Mouse (Mus musculus) embryonic facial prominence, embryonic 10.5 days (tissue): ENCODE measurements around the gene Ift81. TPM values are rescaled to one million over a fixed set of nuclear protein-coding genes. Genes with fewer than 3 reads are reported as not detected.

ENCODE experiments used
- DNase-seq: peaks from one replicate; pipeline ENCODE4 v3.0.0-alpha.2; 2017; ENCODE audit warnings: low spot score
- H3K27ac ChIP-seq: fragments of 300-500 bp; sonication (generic); replicated peaks from 2 replicates; pipeline ENCODE4 v1.5.1; 2016; ENCODE audit warnings: mild to moderate bottlenecking
- H3K27me3 ChIP-seq: fragments of 300-500 bp; sonication (generic); replicated peaks from 2 replicates; pipeline ENCODE4 v1.6.1; 2016; ENCODE audit warnings: low read depth, mild to moderate bottlenecking; ENCODE audit not compliant: poor library complexity, severe bottlenecking
- H3K36me3 ChIP-seq: fragments of 300-500 bp; sonication (generic); replicated peaks from 2 replicates; pipeline ENCODE4 v1.6.1; 2016; ENCODE audit warnings: mild to moderate bottlenecking, moderate library complexity
- H3K4me1 ChIP-seq: fragments of 300-500 bp; sonication (generic); 2 replicates; pipeline ENCODE4 v1.6.1; 2016
- H3K4me3 ChIP-seq: fragments of 300-500 bp; sonication (generic); 2 replicates; pipeline ENCODE4 v1.5.1; 2016; ENCODE audit warnings: mild to moderate bottlenecking, moderate library complexity
- H3K9me3 ChIP-seq: fragments of 300-500 bp; sonication (generic); 2 replicates; pipeline ENCODE4 v1.6.1; 2016; ENCODE audit warnings: mild to moderate bottlenecking
- WGBS: fragments of 180-500 bp; shearing (Covaris S2); methylation state at CpG from one replicate; pipeline ENCODE4 v1.1.7; 2016; 5-methylcytosine and 5-hydroxymethylcytosine counted together
- polyA plus RNA-seq: library from polyadenylated mRNA; unstranded; fragments of >200 nt; fragmentation: Nextera tagmentation; extraction: Ambion mirVana; gene quantifications from 2 replicates; pipeline ENCODE4 v1.2.1, GENCODE M21; 2016

Ift81 gene
- polyA plus RNA-seq, 1 experiment from 2014 or later: 50.2 TPM

- Histone ChIP-seq H3K4me1 (no peaks in the 10 kb centered on the region), H3K27ac (no peak overlapping the region), H3K4me3 (no peak overlapping the region), H3K27me3 (no peaks in the 10 kb centered on the region), H3K9me3 (no peaks in the 10 kb centered on the region), H3K36me3 (peaks cover 75% of the 10 kb centered on the region)
- 80% methylated on average over 8 of the region's 8 CpGs for WGBS
- DNase-seq: no peak
Observed at GRCm38 (mm10) chr5:122566626-122567025, 47.7 kb downstream of the Ift81 start.

DNA sequence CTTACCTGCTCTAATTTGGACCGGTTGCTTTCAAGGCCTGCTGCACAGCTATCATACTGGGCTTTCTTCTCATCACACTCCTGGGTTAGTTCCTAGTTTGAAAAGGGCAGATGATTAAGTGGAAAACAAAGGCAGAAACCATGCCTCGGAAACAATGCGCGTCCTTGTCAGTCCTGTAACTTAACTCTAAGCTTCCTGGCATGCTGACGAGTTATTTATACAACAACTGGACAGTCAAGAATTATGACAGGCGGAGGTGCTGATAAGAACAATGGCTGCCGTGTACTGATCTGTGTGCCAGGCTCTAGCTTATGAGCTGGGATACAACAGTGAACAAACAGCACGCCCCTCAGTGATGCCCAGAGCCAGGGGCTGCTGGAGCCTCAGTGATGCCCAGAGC lies 53.7 kb downstream of the Ift81 start:
- peaks cover 87% of the 10 kb centered on the region for H3K36me3 ChIP-seq
- 84% methylated on average over 8 of the region's 8 CpGs for WGBS

GRCm38 (mm10) chr5:122558127-122558526 lies 56.2 kb downstream of the Ift81 start:
- peaks cover 77% of the 10 kb centered on the region for H3K36me3 ChIP-seq
- WGBS: 92% methylated on average over 10 of the region's 10 CpGs

More for the DNA sequence above, 53.7 kb downstream of the Ift81 start:
- Histone ChIP-seq H3K9me3 (no peaks in the 10 kb centered on the region), H3K4me3 (no peak overlapping the region), H3K27ac (no peak overlapping the region), H3K4me1 (no peaks in the 10 kb centered on the region), H3K27me3 (no peaks in the 10 kb centered on the region)
- DNase-seq: no peak

GRCm38 (mm10) chr5:122555107-122555506 lies 59.2 kb downstream of the Ift81 start:
- DNase-seq: no peak
- Histone ChIP-seq H3K27me3 (no peaks in the 10 kb centered on the region), H3K36me3 (peaks cover 61% of the 10 kb centered on the region), H3K27ac (no peak overlapping the region), H3K4me1 (0 out of 2 replicates have a peak, but pooled peaks cover 2% of the 10 kb centered on the region), H3K4me3 (no peak overlapping the region), H3K9me3 (no peaks in the 10 kb centered on the region)
- WGBS: 72% methylated on average over 2 of the region's 2 CpGs

More at GRCm38 (mm10) chr5:122558127-122558526, 56.2 kb downstream of the Ift81 start:
- Histone ChIP-seq H3K4me1 (no peaks in the 10 kb centered on the region), H3K4me3 (no peak overlapping the region), H3K9me3 (no peaks in the 10 kb centered on the region), H3K27me3 (no peaks in the 10 kb centered on the region), H3K27ac (no peak overlapping the region)
- DNase-seq: no peak

GRCm38 (mm10) chr5:122552638-122553037 lies 61.7 kb downstream of the Ift81 start:
- peaks cover 36% of the 10 kb centered on the region for H3K36me3 ChIP-seq
- DNase-seq: no peak
- no peak overlapping the region for H3K27ac ChIP-seq
- peaks cover 13% of the 10 kb centered on the region for H3K4me1 ChIP-seq
- no peaks in the 10 kb centered on the region for H3K27me3 ChIP-seq
- WGBS: 90% methylated on average over 9 of the region's 9 CpGs
- no peaks in the 10 kb centered on the region for H3K9me3 ChIP-seq
- no peak overlapping the region for H3K4me3 ChIP-seq

DNA sequence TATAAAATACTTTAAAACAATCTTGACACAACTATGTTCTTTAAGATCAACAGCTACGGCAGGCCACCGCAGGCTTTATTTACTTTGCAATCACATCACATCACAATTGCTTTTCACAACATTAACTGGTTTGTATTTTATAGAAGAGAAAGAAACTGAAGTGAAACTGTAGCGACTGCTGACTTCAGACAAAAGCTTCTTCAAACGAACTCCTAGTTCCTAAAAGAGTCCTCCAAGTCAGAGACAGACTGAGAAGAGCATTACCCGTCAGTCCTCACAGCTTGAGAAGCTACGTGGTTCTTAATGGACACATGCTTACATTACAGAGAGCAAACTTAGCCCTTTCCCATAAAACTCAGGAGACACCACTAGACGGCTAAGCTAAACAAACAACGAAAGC lies 63.9 kb downstream of the Ift81 start:
- peaks cover 21% of the 10 kb centered on the region for H3K36me3 ChIP-seq
- WGBS: 72% methylated on average over 8 of the region's 8 CpGs
- DNase-seq: no peak
- H3K4me3 ChIP-seq: no peak overlapping the region
- no peaks in the 10 kb centered on the region for H3K27me3 ChIP-seq
- no peak overlapping the region for H3K27ac ChIP-seq
- H3K4me1 ChIP-seq: peaks cover 13% of the 10 kb centered on the region
- no peaks in the 10 kb centered on the region for H3K9me3 ChIP-seq

DNA sequence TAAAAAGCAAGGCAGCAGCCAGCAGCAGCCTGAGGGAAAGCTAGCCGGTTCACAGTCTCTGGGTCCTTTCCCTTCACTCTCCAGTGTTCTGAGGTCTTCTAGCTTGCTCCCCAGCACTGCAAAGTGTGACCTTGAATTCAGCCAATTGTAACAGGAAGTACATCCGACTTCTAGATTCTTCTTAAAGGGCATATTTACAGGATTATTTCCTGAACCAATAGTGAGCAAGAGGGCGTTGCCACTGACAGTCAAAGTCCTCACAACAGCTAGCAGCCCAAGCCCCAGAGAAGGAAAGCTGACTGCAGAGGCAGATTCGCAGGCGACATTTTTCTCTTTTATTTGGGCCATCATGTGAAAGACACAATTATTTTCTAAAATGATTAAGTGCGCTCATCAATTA lies 65.6 kb downstream of the Ift81 start:
- DNase-seq: no peak
- no peak overlapping the region for H3K4me3 ChIP-seq
- WGBS: 72% methylated on average over 6 of the region's 6 CpGs
- H3K27me3 ChIP-seq: no peaks in the 10 kb centered on the region
- H3K27ac ChIP-seq: no peak overlapping the region
- peaks cover 13% of the 10 kb centered on the region for H3K4me1 ChIP-seq
- H3K9me3 ChIP-seq: no peaks in the 10 kb centered on the region
- H3K36me3 ChIP-seq: peaks cover 21% of the 10 kb centered on the region

- Histone ChIP-seq H3K36me3 (peaks cover 23% of the 10 kb centered on the region), H3K9me3 (no peaks in the 10 kb centered on the region), H3K4me1 (peaks cover 13% of the 10 kb centered on the region), H3K27ac (no peak overlapping the region; the same call in 1 of the 2 replicates), H3K27me3 (no peaks in the 10 kb centered on the region), H3K4me3 (no peak overlapping the region)
- DNase-seq: no peak
- WGBS: 55% methylated on average over 6 of the region's 6 CpGs
Observed at GRCm38 (mm10) chr5:122547810-122548209, 66.5 kb downstream of the Ift81 start.

- no peak for DNase-seq
- 67% methylated on average over 7 of the region's 7 CpGs for WGBS
- peaks cover 26% of the 10 kb centered on the region for H3K36me3 ChIP-seq
- H3K27ac ChIP-seq: no peak overlapping the region
- no peak overlapping the region for H3K4me3 ChIP-seq
- no peaks in the 10 kb centered on the region for H3K9me3 ChIP-seq
- H3K4me1 ChIP-seq: peaks cover 13% of the 10 kb centered on the region
- H3K27me3 ChIP-seq: no peaks in the 10 kb centered on the region
Observed at GRCm38 (mm10) chr5:122547251-122547714, 67.0 kb downstream of the Ift81 start.

- peaks cover 41% of the 10 kb centered on the region for H3K36me3 ChIP-seq
- no peak for DNase-seq
- no peak overlapping the region for H3K4me3 ChIP-seq
- H3K4me1 ChIP-seq: peaks cover 5% of the 10 kb centered on the region
- no peak overlapping the region for H3K27ac ChIP-seq
- H3K27me3 ChIP-seq: no peaks in the 10 kb centered on the region
- H3K9me3 ChIP-seq: no peaks in the 10 kb centered on the region
- WGBS: 93% methylated on average over 6 of the region's 6 CpGs
Observed at GRCm38 (mm10) chr5:122543392-122543791, 70.9 kb downstream of the Ift81 start.

DNA sequence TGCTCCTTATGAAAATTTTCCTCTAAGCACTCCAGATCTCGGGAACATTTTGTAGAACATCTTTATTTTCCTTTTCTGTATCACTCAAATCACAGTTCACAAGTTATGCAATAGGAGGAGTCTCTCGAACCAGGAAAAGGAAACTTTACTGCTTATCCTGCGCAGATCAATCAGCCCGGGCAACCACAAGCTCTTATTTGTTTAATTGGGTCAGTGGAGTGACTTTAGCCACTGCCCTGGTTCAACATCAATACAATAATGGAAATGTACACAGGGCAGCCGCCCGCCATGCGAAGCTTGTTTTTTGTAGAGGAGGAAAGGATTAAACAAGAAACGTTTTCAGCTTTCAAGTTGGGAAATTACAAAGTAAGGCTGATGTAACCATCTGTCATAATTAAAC lies 72.4 kb downstream of the Ift81 start:
- no peak for DNase-seq
- Histone ChIP-seq H3K27ac (no peak overlapping the region), H3K4me3 (no peak overlapping the region), H3K4me1 (no peaks in the 10 kb centered on the region), H3K9me3 (no peaks in the 10 kb centered on the region), H3K36me3 (peaks cover 43% of the 10 kb centered on the region), H3K27me3 (no peaks in the 10 kb centered on the region)
- WGBS: 90% methylated on average over 8 of the region's 8 CpGs

DNA sequence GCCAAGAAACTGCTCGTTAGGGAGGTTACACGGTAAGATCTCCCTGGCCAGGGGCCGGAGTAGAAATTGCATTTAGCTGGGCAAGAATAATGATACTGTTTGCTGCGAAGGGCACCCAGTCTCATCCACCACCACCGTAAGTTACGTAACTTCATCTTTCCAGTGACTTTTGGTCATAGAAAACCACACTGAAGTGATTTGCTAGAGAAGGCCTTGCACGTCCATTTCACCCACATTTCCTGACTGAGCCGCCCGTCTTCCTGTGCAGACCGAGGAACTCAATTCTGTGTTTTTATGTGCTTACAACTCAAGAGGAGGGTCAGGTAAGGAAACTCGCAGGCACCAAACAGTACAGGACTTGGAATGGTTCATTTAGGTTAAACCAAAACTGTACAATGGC lies 76.2 kb downstream of the Ift81 start:
- Histone ChIP-seq H3K27me3 (no peaks in the 10 kb centered on the region), H3K4me1 (no peaks in the 10 kb centered on the region), H3K27ac (no peak overlapping the region), H3K36me3 (peaks cover 29% of the 10 kb centered on the region), H3K4me3 (no peak overlapping the region), H3K9me3 (no peaks in the 10 kb centered on the region)
- WGBS: 94% methylated on average over 11 of the region's 11 CpGs
- DNase-seq: no peak

GRCm38 (mm10) chr5:122537654-122538053 lies 76.7 kb downstream of the Ift81 start:
- Histone ChIP-seq H3K27me3 (no peaks in the 10 kb centered on the region), H3K4me1 (no peaks in the 10 kb centered on the region), H3K27ac (no peak overlapping the region), H3K9me3 (no peaks in the 10 kb centered on the region), H3K4me3 (no peak overlapping the region), H3K36me3 (peaks cover 25% of the 10 kb centered on the region)
- 94% methylated on average over 5 of the region's 5 CpGs for WGBS
- DNase-seq: no peak

DNA sequence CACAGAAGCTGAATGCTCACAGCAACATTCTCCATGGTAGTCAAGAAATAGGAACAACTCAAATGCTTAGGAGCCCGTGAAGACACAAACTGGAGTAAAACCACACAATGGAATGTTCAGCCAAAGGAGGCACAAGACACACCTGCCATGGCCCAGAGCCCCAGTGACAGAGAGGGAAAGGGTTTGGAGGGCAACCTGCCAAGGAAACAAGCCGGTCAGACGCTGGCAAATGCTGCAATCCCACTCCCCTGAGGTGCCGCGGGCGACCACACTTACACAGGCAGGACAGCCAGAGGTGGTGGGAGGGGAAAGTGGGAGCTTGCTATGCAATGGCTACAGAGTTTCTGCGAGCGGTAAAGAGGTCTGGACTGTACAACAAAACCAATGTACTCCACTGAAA lies 80.4 kb downstream of the Ift81 start:
- 89% methylated on average over 8 of the region's 8 CpGs for WGBS
- Histone ChIP-seq H3K4me1 (peaks cover 17% of the 10 kb centered on the region), H3K27ac (no peak overlapping the region), H3K36me3 (peaks cover 16% of the 10 kb centered on the region), H3K4me3 (no peak overlapping the region), H3K9me3 (no peaks in the 10 kb centered on the region), H3K27me3 (no peaks in the 10 kb centered on the region)
- DNase-seq: no peak
